Mouse (Mus musculus) intestine, embryonic 16.5 days (tissue): ENCODE data around the gene Zfyve26. TPM values are rescaled to one million over a fixed set of nuclear protein-coding genes. Genes with fewer than 3 reads are reported as not detected.
"Not testable (repeated sequence)": the region's sequence is repeated elsewhere in the genome, so short reads cannot be mapped to it uniquely, and the experiment has no call there.

Experiments used
- ATAC-seq: fragments of 200-750 bp; cut with Nextera tagmentation; 2 replicates; pipeline ENCODE4 v1.8.0; 2017; ENCODE audit warnings: moderate TSS enrichment, moderate library complexity
- H3K27ac ChIP-seq: fragments of 300-500 bp; sonication (generic); 2 replicates; pipeline ENCODE4 v1.5.1; 2014; ENCODE audit warnings: mild to moderate bottlenecking, low read length
- H3K27me3 ChIP-seq: fragments of 300-500 bp; sonication (generic); replicated peaks from 2 replicates; pipeline ENCODE4 v1.6.1; 2014; ENCODE audit warnings: low read length, control low read depth, mixed read lengths; ENCODE audit not compliant: control insufficient read depth, insufficient read depth
- H3K36me3 ChIP-seq: fragments of 300-500 bp; sonication (generic); 2 replicates; pipeline ENCODE4 v1.6.1; 2014; ENCODE audit warnings: low read length, control low read depth; ENCODE audit not compliant: control insufficient read depth, insufficient read depth
- H3K4me1 ChIP-seq: fragments of 300-500 bp; sonication (generic); 2 replicates; pipeline ENCODE4 v1.6.1; 2014; ENCODE audit warnings: low read length, control low read depth, mixed read lengths; ENCODE audit not compliant: control insufficient read depth, insufficient read depth
- H3K4me2 ChIP-seq: fragments of 300-500 bp; sonication (generic); 2 replicates; pipeline ENCODE4 v1.6.1; 2014; ENCODE audit warnings: low read depth, low read length, control low read depth
- H3K4me3 ChIP-seq: fragments of 300-500 bp; sonication (generic); 2 replicates; pipeline ENCODE4 v1.5.1; 2014; ENCODE audit warnings: mild to moderate bottlenecking, low read length
- H3K9ac ChIP-seq: fragments of 300-500 bp; sonication (generic); 2 replicates; pipeline ENCODE4 v1.6.1; 2014; ENCODE audit warnings: low read depth, low read length
- H3K9me3 ChIP-seq: fragments of 300-500 bp; sonication (generic); 2 replicates; pipeline ENCODE4 v1.6.1; 2016; ENCODE audit warnings: low read length, control low read depth; ENCODE audit not compliant: control insufficient read depth
- WGBS: fragments of 180-500 bp; shearing (Covaris S2); extraction: QIAGEN DNeasy Blood & Tissue Kit; methylation state at CpG from one replicate; pipeline ENCODE4 v1.1.7; 2014; 5-methylcytosine and 5-hydroxymethylcytosine counted together
- polyA plus RNA-seq: library from polyadenylated mRNA; unstranded; fragments of >200 nt; fragmentation: Nextera tagmentation; extraction: Ambion mirVana; gene quantifications from 2 replicates; pipeline ENCODE4 v1.2.1, GENCODE M21; 2015

Gene Zfyve26
- polyA plus RNA-seq, 1 experiment from 2014 or later, result 12.3 TPM

DNA sequence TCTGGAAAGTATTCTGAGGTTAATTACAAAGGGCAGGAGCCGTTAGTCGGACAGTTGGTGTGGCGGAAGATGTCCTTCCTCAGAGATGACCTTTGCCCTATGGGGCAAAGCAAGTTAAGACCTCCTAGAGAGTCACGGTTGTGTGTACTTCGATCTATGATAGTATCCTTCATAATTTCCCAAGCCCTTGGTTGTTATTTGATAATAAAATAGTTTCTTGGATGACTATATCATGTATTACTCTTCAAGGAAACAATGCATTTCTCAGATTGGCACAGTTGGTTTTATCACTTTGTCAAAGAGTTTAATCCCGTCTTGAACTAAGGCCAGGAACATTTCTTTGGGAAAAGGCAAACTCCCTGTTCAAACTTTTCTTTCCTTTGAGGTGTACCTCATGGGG, 103.9 kb downstream of the Zfyve26 start, which contains the start of gene Rdh11:
Rdh11 (minus strand) TSS at position 101 of the 400 bp plus-strand sequence.
- ATAC-seq, result no peak
- 59% methylated on average over 6 of the region's 6 CpGs for WGBS
- H3K36me3 ChIP-seq, result peaks cover 3% of the 10 kb centered on the region
- H3K4me2 ChIP-seq, result peak within 1 kb of the TSS; percentile 82
- H3K9me3 ChIP-seq, result no peaks in the 10 kb centered on the region
- H3K4me1 ChIP-seq, result 0 out of 2 replicates have a peak, but pooled peaks cover 4% of the 10 kb centered on the region
- peak within 1 kb of the TSS; percentile 69 for H3K4me3 ChIP-seq
- no peaks in the 10 kb centered on the region for H3K27me3 ChIP-seq
- peak within 1 kb of the TSS; percentile 74 for H3K9ac ChIP-seq
- peak within 1 kb of the TSS; percentile 48 for H3K27ac ChIP-seq

DNA sequence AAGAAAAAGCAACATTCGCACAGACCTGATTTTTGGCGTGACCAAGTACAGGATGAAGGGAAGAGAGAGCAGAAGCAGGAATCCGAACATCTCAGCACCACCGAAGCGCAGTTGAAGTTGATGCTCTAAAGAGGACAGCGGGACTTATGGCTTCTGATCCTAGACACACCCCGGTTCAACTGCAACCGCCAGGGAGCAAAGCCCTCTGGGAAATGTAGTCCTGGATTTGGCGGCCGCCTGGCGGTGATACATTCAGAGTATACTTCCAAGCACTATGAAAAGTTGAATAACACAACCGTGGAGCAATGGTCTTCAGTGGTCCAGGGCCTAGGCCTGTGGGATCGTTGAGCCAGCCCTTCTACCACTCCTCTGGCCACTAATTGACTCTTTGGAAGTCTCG, 104.4 kb downstream of the Zfyve26 start:
- peak; percentile 84 for ATAC-seq
- Histone ChIP-seq H3K9ac (peak overlapping the region; percentile 74), H3K9me3 (no peaks in the 10 kb centered on the region), H3K36me3 (peaks cover 3% of the 10 kb centered on the region), H3K4me2 (peak overlapping the region; percentile 82), H3K4me3 (peak overlapping the region; percentile 69), H3K27ac (peak overlapping the region; percentile 48), H3K4me1 (0 out of 2 replicates have a peak, but pooled peaks cover 4% of the 10 kb centered on the region), H3K27me3 (no peaks in the 10 kb centered on the region)
- WGBS, result 6% methylated on average over 14 of the region's 14 CpGs

- ATAC-seq, result peak; percentile 95
- Histone ChIP-seq H3K4me1 (0 out of 2 replicates have a peak, but pooled peaks cover 4% of the 10 kb centered on the region), H3K4me2 (peak overlapping the region; percentile 82), H3K9me3 (no peaks in the 10 kb centered on the region), H3K27ac (peak overlapping the region; percentile 48), H3K36me3 (peaks cover 7% of the 10 kb centered on the region), H3K27me3 (no peaks in the 10 kb centered on the region), H3K9ac (peak overlapping the region; percentile 74), H3K4me3 (peak overlapping the region; percentile 69)
- WGBS, result under 1% methylated on average over 18 of the region's 18 CpGs
Observed at GRCm38 (mm10) chr12:79190931-79191673, 105.0 kb downstream of the Zfyve26 start.

DNA sequence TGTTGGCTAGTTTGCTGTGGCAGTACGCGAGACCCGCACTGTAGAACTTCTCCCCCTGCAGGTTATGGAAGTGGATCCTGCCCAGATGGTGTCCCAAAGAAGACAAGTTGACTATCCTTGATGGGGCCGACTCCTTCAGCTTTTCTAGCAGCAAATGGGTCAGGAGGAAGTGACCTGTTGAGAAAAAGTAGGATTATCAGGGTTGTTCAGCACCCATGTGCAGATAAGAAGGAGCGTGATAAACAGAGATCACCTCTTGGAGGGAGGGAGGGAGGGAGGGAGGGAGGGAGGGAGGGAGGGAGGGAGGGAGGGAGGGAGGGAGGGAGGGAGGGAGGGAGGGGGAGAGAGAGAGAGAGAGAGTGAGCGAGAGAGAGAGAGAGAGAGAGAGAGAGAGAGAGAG, 110.9 kb downstream of the Zfyve26 start:
- peaks cover 29% of the 10 kb centered on the region for H3K36me3 ChIP-seq

More for the DNA sequence above, 110.9 kb downstream of the Zfyve26 start:
- not testable (repeated sequence) for ATAC-seq, H3K9me3 ChIP-seq, H3K4me2 ChIP-seq, H3K4me1 ChIP-seq, H3K4me3 ChIP-seq, H3K27ac ChIP-seq, H3K27me3 ChIP-seq, H3K9ac ChIP-seq
- 87% methylated on average over 5 of the region's 6 CpGs for WGBS

Other genes with a start within 250 kb of the Zfyve26 start
- 26.2 and 27.6 TPM in 2 replicates for gene Pigh, start 206.7 kb downstream of the Zfyve26 start, polyA plus RNA-seq
- gene Arg2, start 165.5 kb downstream of the Zfyve26 start, polyA plus RNA-seq, result 0.75 and 0.82 TPM in 2 replicates
- gene Vti1b, start 123.6 kb downstream of the Zfyve26 start, polyA plus RNA-seq, result 111 and 117 TPM in 2 replicates
- 37.4 and 39.0 TPM in 2 replicates for gene Rdh11, start 104.0 kb downstream of the Zfyve26 start, polyA plus RNA-seq
- 0.94 and 1.2 TPM in 2 replicates for gene Rdh12, start 87.4 kb downstream of the Zfyve26 start, polyA plus RNA-seq
- 6.2 and 6.8 TPM in 2 replicates for gene Rad51b, start 978 bp upstream of the Zfyve26 start, polyA plus RNA-seq